Comparison of ENCODE assay signal across 25 mouse cellular contexts in genomic region chr7:78305029-78305428, GRCm38 (mm10).
DNase-seq lines count a peak whose midpoint lies in the region; ATAC-seq and TF ChIP-seq lines count a peak whose summit lies in the region.
"Had no signal": no experiment of that assay in that cellular context is flagged by ENCODE, and none has a peak within 500 bp of the region (broad histone marks: within the 10 kb centered on the region; RNA-seq: fewer than 3 reads in every experiment).

No protein-coding gene starts in this region.

- peaks cover 10% of the 10 kb centered on the region for H3K9me3 ChIP-seq in embryonic facial prominence, embryonic 14.5 days (ENCODE audit: control insufficient read depth, low read length)
- H3K9me3 ChIP-seq in embryonic facial prominence, embryonic 10.5 days: peaks cover 10% of the 10 kb centered on the region; the same call in 1 of the 2 replicates
- H3K9me3 ChIP-seq in heart, embryonic 11.5 days (replicated peaks; ENCODE audit: control insufficient read depth, low read length): 0 out of 2 replicates have a peak, but pooled peaks cover 3% of the 10 kb centered on the region

- intact Hi-C loops in heart, adult 2 months (cut with DNase I): no loop called here

- TF ChIP-seq CTCF in heart, adult 2 months (IDR thresholded peaks at IDR 0.05): no peak

- H3K9ac ChIP-seq in embryonic facial prominence, embryonic 14.5 days (ENCODE audit: low read depth, low read length): no peak overlapping the region
- H3K9ac ChIP-seq in heart, adult 2 months (ENCODE audit: low read depth, low read length): no peak overlapping the region
- H3K9ac ChIP-seq in heart, embryonic 11.5 days (ENCODE audit: low read depth, low read length): no peak overlapping the region
- H3K9ac ChIP-seq: embryonic facial prominence, embryonic 13.5 days; forebrain, embryonic 13.5 days; heart, embryonic 13.5 days; hindbrain, embryonic 14.5 days had no signal

- no peak for TF ChIP-seq EP300 in heart, adult 2 months (IDR thresholded peaks at IDR 0.05; ENCODE audit: insufficient read depth, low read depth, low read length)

- H3K27me3 ChIP-seq in embryonic facial prominence, embryonic 14.5 days (replicated peaks; ENCODE audit: control insufficient read depth, insufficient read depth, low read length): no peaks in the 10 kb centered on the region
- no peaks in the 10 kb centered on the region for H3K27me3 ChIP-seq in embryonic facial prominence, embryonic 10.5 days (replicated peaks; ENCODE audit: low read depth, poor library complexity, severe bottlenecking)
- H3K27me3 ChIP-seq in heart, adult 2 months (ENCODE audit: control insufficient read depth, insufficient read depth, low read length): no peaks in the 10 kb centered on the region
- no peaks in the 10 kb centered on the region for H3K27me3 ChIP-seq in heart, embryonic 11.5 days (ENCODE audit: control insufficient read depth, insufficient read depth, low read length)
- H3K27me3 ChIP-seq: embryonic facial prominence, embryonic 13.5 days; forebrain, embryonic 13.5 days; heart, embryonic 13.5 days had no signal

- DNase-seq in embryonic facial prominence, embryonic 14.5 days (ENCODE audit: low spot score): peak; percentile 62
- DNase-seq in embryonic facial prominence, embryonic 10.5 days (ENCODE audit: low spot score): no peak
- peak; percentile 0 to 5 for DNase-seq in heart, adult 18-20 months
- no peak for DNase-seq in heart, adult 2 months
- peak; percentile 5 for DNase-seq in heart, postnatal 4 days
- DNase-seq in spleen, adult 18-20 months: no peak
- DNase-seq: adrenal gland, adult 8-10 months; adrenal gland, postnatal 25 days; cerebellum, adult 18-20 months; cerebellum, adult 9-10 months; cerebellum, postnatal 14 days; gastrocnemius, postnatal 25 days; heart, postnatal 36 days; kidney, adult 2 months had no signal

- H3K79me2 ChIP-seq in heart, adult 2 months (replicated peaks; ENCODE audit: control insufficient read depth, insufficient read depth, low read length): no peaks in the 10 kb centered on the region

- no peak overlapping the region for H3K4me2 ChIP-seq in embryonic facial prominence, embryonic 14.5 days (ENCODE audit: low read depth, low read length)
- no peak overlapping the region for H3K4me2 ChIP-seq in heart, embryonic 11.5 days
- H3K4me2 ChIP-seq: embryonic facial prominence, embryonic 13.5 days; forebrain, embryonic 13.5 days; heart, embryonic 13.5 days; hindbrain, embryonic 14.5 days had no signal

- no peak for TF ChIP-seq POLR2A in heart, adult 2 months (IDR thresholded peaks at IDR 0.05; ENCODE audit: insufficient read depth, low read depth, low read length)

- no peak overlapping the region for H3K4me3 ChIP-seq in embryonic facial prominence, embryonic 14.5 days (ENCODE audit: low read depth, low read length)
- no peak overlapping the region for H3K4me3 ChIP-seq in embryonic facial prominence, embryonic 10.5 days
- no peak overlapping the region for H3K4me3 ChIP-seq in heart, adult 2 months
- no peak overlapping the region for H3K4me3 ChIP-seq in heart, embryonic 11.5 days (ENCODE audit: low read depth, low read length)
- H3K4me3 ChIP-seq: embryonic facial prominence, embryonic 13.5 days; forebrain, embryonic 10.5 days; forebrain, embryonic 13.5 days; heart, embryonic 13.5 days had no signal

- H3K27ac ChIP-seq in embryonic facial prominence, embryonic 14.5 days (replicated peaks; ENCODE audit: low read depth, low read length): no peak overlapping the region
- H3K27ac ChIP-seq in embryonic facial prominence, embryonic 10.5 days (replicated peaks): no peak overlapping the region
- H3K27ac ChIP-seq in heart, adult 2 months: no peak overlapping the region
- no peak overlapping the region for H3K27ac ChIP-seq in heart, embryonic 11.5 days (ENCODE audit: low read depth, low read length)
- H3K27ac ChIP-seq: embryonic facial prominence, embryonic 13.5 days; forebrain, embryonic 10.5 days; forebrain, embryonic 13.5 days; heart, embryonic 13.5 days; hindbrain, embryonic 14.5 days; hindbrain, postnatal 0 days had no signal

- no peaks in the 10 kb centered on the region for H3K4me1 ChIP-seq in embryonic facial prominence, embryonic 14.5 days (ENCODE audit: control insufficient read depth, insufficient read depth, low read length)
- H3K4me1 ChIP-seq in embryonic facial prominence, embryonic 10.5 days: no peaks in the 10 kb centered on the region
- H3K4me1 ChIP-seq in heart, adult 2 months (ENCODE audit: control insufficient read depth, insufficient read depth, low read length): no peaks in the 10 kb centered on the region
- no peaks in the 10 kb centered on the region for H3K4me1 ChIP-seq in heart, embryonic 11.5 days (ENCODE audit: control insufficient read depth, insufficient read depth, low read length)
- H3K4me1 ChIP-seq: embryonic facial prominence, embryonic 13.5 days; forebrain, embryonic 10.5 days; forebrain, embryonic 13.5 days; heart, embryonic 13.5 days had no signal

- 88% methylated on average over 1 of the region's 1 CpGs for WGBS in embryonic facial prominence, embryonic 14.5 days
- 91% methylated on average over 1 of the region's 1 CpGs for WGBS in embryonic facial prominence, embryonic 10.5 days
- WGBS in heart, adult 2 months: 76% methylated on average over 1 of the region's 1 CpGs
- 72% methylated on average over 1 of the region's 1 CpGs for WGBS in heart, embryonic 11.5 days (ENCODE audit: insufficient replicate concordance)

- 0 out of 2 replicates have a peak, but pooled peaks have one; percentile 9 for ATAC-seq in embryonic facial prominence, embryonic 14.5 days (ENCODE audit: low read depth)
- ATAC-seq in heart, embryonic 11.5 days (replicated peaks; ENCODE audit: insufficient number of reproducible peaks, low FRiP score, low TSS enrichment): no peak
- ATAC-seq: activated CD4-positive, CD25-positive, alpha-beta regulatory T cell, adult 4 months; forebrain, embryonic 13.5 days; forebrain, embryonic 16.5 days; hindbrain, postnatal 0 days; inflammation-experienced regulatory T-cells, adult 6 months; intestine, postnatal 0 days had no signal

- H3K36me3 ChIP-seq in embryonic facial prominence, embryonic 14.5 days (ENCODE audit: control insufficient read depth, insufficient read depth, low read length): no peaks in the 10 kb centered on the region
- H3K36me3 ChIP-seq in embryonic facial prominence, embryonic 10.5 days (replicated peaks): no peaks in the 10 kb centered on the region
- H3K36me3 ChIP-seq in heart, adult 2 months (ENCODE audit: control insufficient read depth, insufficient read depth, low read length): no peaks in the 10 kb centered on the region
- no peaks in the 10 kb centered on the region for H3K36me3 ChIP-seq in heart, embryonic 11.5 days (ENCODE audit: control insufficient read depth, insufficient read depth, low read length)
- H3K36me3 ChIP-seq: embryonic facial prominence, embryonic 13.5 days; forebrain, embryonic 10.5 days; heart, embryonic 13.5 days had no signal

Comparison
In these comparisons a context has a peak if more than half of its experiments do, and no peak if none do; other contexts are left out.
1. DNase-seq: peak in embryonic facial prominence, embryonic 14.5 days (single experiment), heart, adult 18-20 months (2 of 2) and heart, postnatal 4 days (single experiment); none in embryonic facial prominence, embryonic 10.5 days (single experiment), heart, adult 2 months (0 of 2) and spleen, adult 18-20 months (0 of 2).